Mouse (Mus musculus) MEL (cell line): ENCODE measurements around the gene Washc1. TPM values are rescaled to one million over a fixed set of nuclear protein-coding genes. Genes with fewer than 3 reads are reported as not detected.

Experiments
- DNase-seq: peaks from one replicate; pipeline ENCODE4 v3.0.0; 2011; ENCODE audit warnings: low read depth, low spot score
- H3K27ac ChIP-seq: 2 replicates; pipeline ENCODE4 v1.5.1; 2012; ENCODE audit warnings: low read depth, mild to moderate bottlenecking, control low read depth, low read length, moderate library complexity; ENCODE audit not compliant: control insufficient read depth
- H3K27me3 ChIP-seq, 2 experiments: fragments of 150-350 bp in 1 of 2; sonication (generic) in 1 of 2; 2 replicates each; pipeline ENCODE4 v1.6.1; 2012; ENCODE audit warnings: low read length in 2 of 2, mild to moderate bottlenecking in 2 of 2, improper control_type of control experiment in 1 of 2, moderate library complexity in 1 of 2; ENCODE audit not compliant: insufficient read depth in 2 of 2, control insufficient read depth in 1 of 2
- H3K36me3 ChIP-seq, 2 experiments: 2 replicates each; pipeline ENCODE4 v1.6.1; 2012 to 2014; ENCODE audit warnings: low read length in 2 of 2, improper control_type of control experiment in 1 of 2, inconsistent platforms in 1 of 2, mild to moderate bottlenecking in 1 of 2; ENCODE audit not compliant: insufficient read depth in 2 of 2, control insufficient read depth in 1 of 2
- H3K4me1 ChIP-seq, 2 experiments: fragments of 150-350 bp in 1 of 2; sonication (generic) in 1 of 2; 2 replicates each; pipeline ENCODE4 v1.6.1; 2012; ENCODE audit warnings: low read length in 2 of 2, improper control_type of control experiment in 1 of 2, mild to moderate bottlenecking in 1 of 2; ENCODE audit not compliant: insufficient read depth in 2 of 2, control insufficient read depth in 1 of 2
- H3K4me3 ChIP-seq, 2 experiments: fragments of 150-350 bp in 1 of 2; sonication (generic) in 1 of 2; 2 replicates each; pipeline ENCODE4 v1.5.1; 2012; ENCODE audit warnings: low read depth in 2 of 2, low read length in 2 of 2, mild to moderate bottlenecking in 2 of 2, moderate library complexity in 2 of 2, control low read depth in 1 of 2, improper control_type of control experiment in 1 of 2; ENCODE audit not compliant: control insufficient read depth in 1 of 2, insufficient read depth in 1 of 2
- H3K79me2 ChIP-seq: 2 replicates; pipeline ENCODE4 v1.6.1; 2012; ENCODE audit warnings: mild to moderate bottlenecking, low read length, moderate library complexity; ENCODE audit not compliant: control insufficient read depth, poor library complexity, insufficient read depth
- H3K9ac ChIP-seq: 2 replicates; pipeline ENCODE4 v1.6.1; 2012; ENCODE audit warnings: low read depth, mild to moderate bottlenecking, control low read depth, low read length, moderate library complexity; ENCODE audit not compliant: control insufficient read depth, poor library complexity, severe bottlenecking
- H3K9me3 ChIP-seq: fragments of 150-350 bp; sonication (generic); replicated peaks from 2 replicates; pipeline ENCODE4 v1.6.1; 2012; ENCODE audit warnings: mild to moderate bottlenecking, low read length, improper control_type of control experiment, moderate library complexity; ENCODE audit not compliant: insufficient read depth
- CHD2 ChIP-seq: IDR thresholded peaks from 2 replicates; pipeline ENCODE4 v1.6.1; 2011; ENCODE audit warnings: low read length, improper control_type of control experiment
- E2F4 ChIP-seq: IDR thresholded peaks from 2 replicates; pipeline ENCODE4 v1.6.1; 2011; ENCODE audit warnings: low read depth, low read length, improper control_type of control experiment, borderline replicate concordance
- ETS1 ChIP-seq: IDR thresholded peaks from 2 replicates; pipeline ENCODE4 v1.6.1; 2012; ENCODE audit warnings: low read depth, mild to moderate bottlenecking, inconsistent platforms, low read length, improper control_type of control experiment, moderate library complexity
- MAFK ChIP-seq: IDR thresholded peaks from 2 replicates; pipeline ENCODE4 v1.6.1; 2011; ENCODE audit warnings: low read depth, mild to moderate bottlenecking, low read length, improper control_type of control experiment, borderline replicate concordance
- MAX ChIP-seq: IDR thresholded peaks from 2 replicates; pipeline ENCODE4 v1.6.1; 2011; ENCODE audit warnings: low read length, improper control_type of control experiment
- NELFE ChIP-seq: IDR thresholded peaks from 2 replicates; pipeline ENCODE4 v1.6.1; 2011; ENCODE audit warnings: low read depth, low read length, improper control_type of control experiment
- POLR2A ChIP-seq, 2 experiments: IDR thresholded peaks; 2 replicates each; pipeline ENCODE4 v1.6.1; 2011 to 2012; ENCODE audit warnings: low read length in 2 of 2, mild to moderate bottlenecking in 2 of 2, control low read depth in 1 of 2, improper control_type of control experiment in 1 of 2, low read depth in 1 of 2, moderate library complexity in 1 of 2; ENCODE audit not compliant: control insufficient read depth in 1 of 2, insufficient read depth in 1 of 2, poor library complexity in 1 of 2
- RAD21 ChIP-seq: IDR thresholded peaks from 2 replicates; pipeline ENCODE4 v1.6.1; 2011; ENCODE audit warnings: mild to moderate bottlenecking, low read depth, low read length, improper control_type of control experiment
- SMC3 ChIP-seq: IDR thresholded peaks from 2 replicates; pipeline ENCODE4 v1.6.1; 2011; ENCODE audit warnings: low read depth, low read length, improper control_type of control experiment
- ZC3H11A ChIP-seq: IDR thresholded peaks from 2 replicates; pipeline ENCODE4 v1.6.1; 2012; ENCODE audit warnings: low read depth, mild to moderate bottlenecking, inconsistent platforms, low read length, improper control_type of control experiment
- ZKSCAN1 ChIP-seq: IDR thresholded peaks from 2 replicates; pipeline ENCODE4 v1.6.1; 2012; ENCODE audit warnings: low read depth, mild to moderate bottlenecking, inconsistent platforms, low read length, improper control_type of control experiment, moderate library complexity
- ZMIZ1 ChIP-seq: IDR thresholded peaks from 2 replicates; pipeline ENCODE4 v1.6.1; 2012; ENCODE audit warnings: low read depth, mild to moderate bottlenecking, inconsistent platforms, low read length, improper control_type of control experiment, moderate library complexity
- ZNF384 ChIP-seq: IDR thresholded peaks from 2 replicates; pipeline ENCODE4 v1.6.1; 2012; ENCODE audit warnings: low read depth, mild to moderate bottlenecking, inconsistent platforms, low read length, improper control_type of control experiment
- polyA plus RNA-seq, 2 experiments: library from polyadenylated mRNA; stranded (reverse) in 1 of 2; unstranded in 1 of 2; fragments of >175 nt in 1 of 2; fragments of >200 nt in 1 of 2; gene quantifications; 2 replicates each; pipeline versions ENCODE4 v1.2.1 to v1.2.4; 2012; ENCODE audit warnings: low replicate concordance in 2 of 2, low read depth in 1 of 2; ENCODE audit not compliant: insufficient read length in 2 of 2, insufficient read depth in 1 of 2, missing spikeins in 1 of 2
- total RNA-seq: library from RNA; depleted of rRNA; stranded (reverse); fragments of 300-350 nt; gene quantifications from 2 replicates; pipeline ENCODE4 v1.2.3, GENCODE M21; 2012

Washc1 gene
- total and polyA plus RNA-seq, 3 experiments: 37.0 to 58.6 TPM; not detected in 1

DNA sequence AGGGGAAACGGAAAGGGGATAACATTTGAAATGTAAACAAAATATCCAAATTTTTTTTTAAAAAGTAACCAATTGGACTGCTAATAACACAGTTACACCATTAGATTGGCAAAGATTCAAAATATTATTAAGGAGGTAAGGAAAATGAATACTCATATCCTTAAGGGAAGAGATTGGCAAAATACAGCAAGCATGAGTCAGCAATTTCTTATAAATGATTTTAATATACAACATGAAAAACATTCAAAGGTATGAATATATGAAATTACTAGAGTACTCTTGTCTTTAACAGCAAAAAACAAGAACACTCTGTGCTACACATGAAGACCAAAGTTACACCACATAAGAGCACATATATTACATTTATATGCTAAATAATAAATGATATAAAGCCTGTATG, 26.3 kb upstream of the Washc1 start:
- no peak overlapping the region for H3K9ac ChIP-seq
- no peak overlapping the region for H3K4me3 ChIP-seq
- no peak for DNase-seq
- H3K9me3 ChIP-seq: no peaks in the 10 kb centered on the region
- TF ChIP-seq MAFK (peak; percentile 73; the same call in 1 of the 2 replicates), ZC3H11A (no peak)
- no peak overlapping the region for H3K27ac ChIP-seq
- H3K36me3 ChIP-seq: peaks cover 13 to 42% of the 10 kb centered on the region in 2 experiments
- H3K79me2 ChIP-seq: no peaks in the 10 kb centered on the region; the same call in 1 of the 2 replicates
- no peaks in the 10 kb centered on the region for H3K27me3 ChIP-seq
- H3K4me1 ChIP-seq: no peaks in the 10 kb centered on the region; a peak in 2 of 4 replicates

DNA sequence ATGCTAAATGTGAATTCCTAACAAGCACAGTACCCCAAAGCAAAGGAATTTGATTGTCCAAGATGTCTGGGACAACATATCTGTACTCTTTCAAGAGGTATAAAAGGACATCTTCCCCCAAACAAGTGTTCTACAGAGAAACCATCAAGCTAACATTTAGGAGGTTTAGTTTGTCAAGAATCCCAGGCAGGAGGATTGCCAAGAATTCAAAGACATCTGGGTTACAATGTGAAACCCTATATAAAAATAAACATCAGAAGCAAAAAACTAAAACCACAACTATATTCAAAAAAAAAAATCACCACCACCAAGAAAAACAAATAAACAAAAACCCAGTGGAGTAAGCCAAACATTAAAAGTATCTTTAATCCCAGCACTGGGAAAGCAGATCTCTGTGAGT, 21.1 kb upstream of the Washc1 start:
- TF ChIP-seq NELFE: no peak
- H3K4me1 ChIP-seq: no peaks in the 10 kb centered on the region; a peak in 1 of 4 replicates
- no peaks in the 10 kb centered on the region for H3K27me3 ChIP-seq
- no peak overlapping the region for H3K4me3 ChIP-seq
- peaks cover 2 to 37% of the 10 kb centered on the region in 2 experiments for H3K36me3 ChIP-seq
- no peak for DNase-seq
- peaks cover 17% of the 10 kb centered on the region for H3K79me2 ChIP-seq
- H3K9me3 ChIP-seq: no peaks in the 10 kb centered on the region
- H3K9ac ChIP-seq: no peak overlapping the region
- H3K27ac ChIP-seq: no peak overlapping the region

DNA sequence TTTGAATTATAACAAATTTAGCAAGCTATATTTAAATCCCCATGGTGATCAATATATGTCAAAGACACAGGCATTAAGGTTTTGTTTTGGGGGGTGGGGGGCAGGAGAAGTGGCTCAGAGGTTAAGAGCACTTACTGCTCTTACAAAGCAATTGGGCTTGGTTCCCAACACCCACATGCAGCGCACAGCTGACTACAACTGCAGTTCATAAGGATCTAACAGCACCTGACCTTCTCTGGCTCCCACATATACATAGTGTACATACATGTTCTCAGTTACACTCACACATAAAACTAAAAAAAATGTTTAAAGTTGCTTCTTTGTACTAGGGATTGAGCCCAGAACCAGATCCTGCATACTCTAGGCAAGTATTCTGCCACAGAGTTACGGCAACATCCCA, 20.0 kb upstream of the Washc1 start:
- Histone ChIP-seq H3K27ac (no peak overlapping the region), H3K27me3 (no peaks in the 10 kb centered on the region), H3K4me1 (no peaks in the 10 kb centered on the region), H3K9me3 (no peaks in the 10 kb centered on the region), H3K36me3 (peaks cover 3 to 33% of the 10 kb centered on the region in 2 experiments; a peak in 3 of 4 replicates), H3K4me3 (no peak overlapping the region), H3K79me2 (peaks cover 26% of the 10 kb centered on the region), H3K9ac (no peak overlapping the region)
- TF ChIP-seq CHD2 (no peak), RAD21 (no peak), MAX (no peak), E2F4 (no peak), SMC3 (no peak), ETS1 (no peak), ZNF384 (no peak), POLR2A (IDR thresholded peaks at IDR 0.05; ENCODE audit: control insufficient read depth in 1 of 2, insufficient read depth in 1 of 2, low read depth in 1 of 2, low read length in 2 of 2, poor library complexity in 1 of 2) (no peak), ZKSCAN1 (no peak), MAFK (no peak), NELFE (no peak), ZMIZ1 (no peak)
- DNase-seq: no peak
